Mouse (Mus musculus): ENCODE data around the gene Dlgap4.

GRCm38 (mm10) chr2:156643406-156643805, 29.9 kb downstream of the Dlgap4 start:
- no peak for TF ChIP-seq CTCF (IDR thresholded peaks at IDR 0.05; ENCODE audit: extremely low read depth, insufficient read depth, low read length)
- no peak for TF ChIP-seq POLR2A (IDR thresholded peaks at IDR 0.05; ENCODE audit: extremely low read depth, insufficient read depth, low read length)
